Mouse (Mus musculus): ENCODE measurements around the gene Prss46.

DNA sequence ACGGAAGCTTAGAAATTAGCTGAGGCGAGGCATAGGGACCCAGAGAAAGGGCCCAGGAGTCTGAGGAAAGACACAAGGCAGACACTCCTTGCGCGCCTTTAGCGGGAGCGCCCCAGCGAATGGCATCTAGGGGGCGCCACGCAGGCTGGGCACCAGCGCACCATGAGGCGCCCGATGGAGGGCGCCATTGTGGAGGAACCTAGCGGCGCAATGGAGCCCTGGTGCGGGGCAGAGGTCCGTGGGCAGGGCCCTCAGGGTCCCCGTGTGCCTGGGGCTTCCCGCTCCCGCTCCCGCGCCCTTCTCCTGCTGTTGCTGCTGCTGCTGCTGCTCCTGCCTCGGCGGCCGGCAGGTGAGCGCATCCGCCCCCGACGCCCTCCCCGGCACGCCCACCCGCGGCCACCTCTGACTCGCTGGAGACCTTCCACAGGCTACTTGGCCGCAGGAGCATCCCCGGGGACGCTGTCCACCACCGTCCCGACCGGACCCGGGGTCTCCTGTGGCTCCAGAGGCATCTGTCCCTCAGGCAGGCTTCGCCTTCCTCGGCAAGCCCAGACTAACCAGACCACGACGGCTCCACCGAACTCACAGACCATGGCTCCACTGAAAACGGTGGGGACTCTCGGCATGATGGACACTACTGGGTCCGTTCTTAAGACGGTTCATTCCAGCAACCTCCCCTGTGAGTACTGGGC, 13.6 kb downstream of the Prss46 start, which contains the start of gene Prss50:
- TF ChIP-seq POLR2A (IDR thresholded peaks at IDR 0.05; ENCODE audit: borderline replicate concordance, control insufficient read depth, low read depth, low read length) (no peak), CTCF (IDR thresholded peaks at IDR 0.05; ENCODE audit: control insufficient read depth, insufficient read depth, low read length) (no peak)

Data from bone marrow, adult 2 months (tissue).